Mouse (Mus musculus) stomach, postnatal 0 days (tissue): Measurements from ENCODE around the gene Ubqln4.

Source experiments
- CTCF ChIP-seq: IDR thresholded peaks from 2 replicates; pipeline ENCODE4 v1.5.1; 2016; ENCODE audit warnings: antibody characterized with exemption, low read depth, mild to moderate bottlenecking, moderate library complexity
- EP300 ChIP-seq: optimal IDR thresholded peaks from 2 replicates; pipeline ENCODE3; 2016; ENCODE audit warnings: antibody characterized with exemption

DNA sequence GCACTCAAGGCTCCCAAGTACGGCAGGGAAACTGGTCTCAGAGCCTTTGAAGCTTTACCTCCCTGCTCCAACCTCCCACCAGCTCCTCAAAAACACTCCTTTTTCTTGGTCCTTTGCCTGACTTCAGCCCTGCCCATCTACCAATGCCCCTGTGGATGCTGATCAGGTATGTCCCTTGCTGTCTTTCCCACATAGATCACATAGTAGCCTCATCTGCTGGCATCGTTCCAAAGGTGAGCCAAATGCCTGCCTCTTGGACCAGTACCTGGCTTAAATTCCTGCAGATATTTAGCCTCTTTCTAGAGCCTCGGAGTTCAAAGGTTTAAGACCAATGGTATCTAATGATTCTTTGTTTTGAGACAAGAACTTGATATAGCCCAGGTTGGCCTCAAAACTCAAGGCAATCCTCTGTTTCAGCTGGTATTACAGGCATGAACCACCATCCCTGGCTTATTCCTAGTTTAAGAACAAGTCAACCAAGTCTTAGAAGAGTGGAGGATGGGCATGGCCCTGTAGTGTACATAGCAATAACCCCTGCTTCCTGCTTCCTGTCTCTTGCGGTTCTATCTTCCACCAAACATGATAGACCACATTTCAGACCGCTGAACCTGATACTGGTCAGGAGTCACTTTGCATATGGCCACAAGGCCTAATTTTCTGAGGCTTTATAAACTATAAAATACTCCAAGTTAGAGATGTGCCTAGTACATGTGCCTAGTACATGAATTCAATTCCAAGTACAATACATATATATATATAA lies 9.7 kb upstream of the Ubqln4 start:
- TF ChIP-seq EP300 (no peak), CTCF (no peak)
